Mouse (Mus musculus) liver, embryonic 15.5 days (tissue): ENCODE results near the gene Snf8. TPM values are rescaled to one million over a fixed set of nuclear protein-coding genes. Genes with fewer than 3 reads are reported as not detected.

Experiments used
- ATAC-seq: fragments of 200-750 bp; cut with Nextera tagmentation; 2 replicates; pipeline ENCODE4 v1.8.0; 2017; ENCODE audit warnings: moderate number of reproducible peaks, mild to moderate bottlenecking, moderate library complexity; ENCODE audit not compliant: insufficient read depth
- H3K27ac ChIP-seq: fragments of 300-500 bp; sonication (generic); replicated peaks from 2 replicates; pipeline ENCODE4 v1.5.1; 2015; ENCODE audit warnings: mild to moderate bottlenecking, inconsistent platforms
- H3K27me3 ChIP-seq: fragments of 300-500 bp; sonication (generic); 2 replicates; pipeline ENCODE4 v1.6.1; 2015; ENCODE audit warnings: mild to moderate bottlenecking, inconsistent platforms
- H3K36me3 ChIP-seq: fragments of 300-500 bp; sonication (generic); replicated peaks from 2 replicates; pipeline ENCODE4 v1.6.1; 2015; ENCODE audit warnings: moderate library complexity, mild to moderate bottlenecking, inconsistent platforms
- H3K4me1 ChIP-seq: fragments of 300-500 bp; sonication (generic); replicated peaks from 2 replicates; pipeline ENCODE4 v1.6.1; 2015; ENCODE audit warnings: inconsistent platforms
- H3K4me2 ChIP-seq: fragments of 300-500 bp; sonication (generic); 2 replicates; pipeline ENCODE4 v1.6.1; 2015; ENCODE audit warnings: moderate library complexity, mild to moderate bottlenecking, inconsistent platforms
- H3K4me3 ChIP-seq: fragments of 300-500 bp; sonication (generic); replicated peaks from 2 replicates; pipeline ENCODE4 v1.5.1; 2015; ENCODE audit warnings: mild to moderate bottlenecking, inconsistent platforms
- H3K9ac ChIP-seq: fragments of 300-500 bp; sonication (generic); 2 replicates; pipeline ENCODE4 v1.6.1; 2015; ENCODE audit warnings: moderate library complexity, mild to moderate bottlenecking, inconsistent platforms
- H3K9me3 ChIP-seq: fragments of 300-500 bp; sonication (generic); replicated peaks from 2 replicates; pipeline ENCODE4 v1.6.1; 2016; ENCODE audit warnings: inconsistent platforms
- WGBS: fragments of 180-500 bp; shearing (Covaris S2); methylation state at CpG from one replicate; pipeline ENCODE4 v1.1.7; 2015; ENCODE audit warnings: mixed read lengths; ENCODE audit not compliant: insufficient replicate concordance; 5-methylcytosine and 5-hydroxymethylcytosine counted together
- polyA plus RNA-seq: library from polyadenylated mRNA; unstranded; fragments of >200 nt; fragmentation: Nextera tagmentation; extraction: Ambion mirVana; gene quantifications from 2 replicates; pipeline ENCODE4 v1.2.1, GENCODE M21; 2015

The Snf8 gene
- polyA plus RNA-seq, 1 experiment from 2014 or later, result 64.2 TPM

- ATAC-seq, result no peak
Observed at GRCm38 (mm10) chr11:96047469-96048373, 13.0 kb downstream of the Snf8 start.

GRCm38 (mm10) chr11:96049939-96050338, 15.3 kb downstream of the Snf8 start:
- no peaks in the 10 kb centered on the region for H3K9me3 ChIP-seq
- H3K36me3 ChIP-seq, result peaks cover 97% of the 10 kb centered on the region
- H3K4me3 ChIP-seq, result no peak overlapping the region
- no peak for ATAC-seq
- H3K4me2 ChIP-seq, result no peak overlapping the region
- H3K27me3 ChIP-seq, result no peaks in the 10 kb centered on the region
- WGBS, result 63% methylated on average over 4 of the region's 4 CpGs
- no peak overlapping the region for H3K27ac ChIP-seq
- no peak overlapping the region for H3K9ac ChIP-seq
- peaks cover 9% of the 10 kb centered on the region; the same call in 1 of the 2 replicates for H3K4me1 ChIP-seq

More at GRCm38 (mm10) chr11:96047469-96048373, 13.0 kb downstream of the Snf8 start:
- peaks cover 94% of the 10 kb centered on the region for H3K36me3 ChIP-seq
- 76% methylated on average over 4 of the region's 4 CpGs for WGBS
- no peaks in the 10 kb centered on the region for H3K9me3 ChIP-seq
- peaks cover 9% of the 10 kb centered on the region; the same call in 1 of the 2 replicates for H3K4me1 ChIP-seq
- H3K27ac ChIP-seq, result no peak overlapping the region
- no peak overlapping the region for H3K9ac ChIP-seq
- H3K4me2 ChIP-seq, result no peak overlapping the region
- H3K4me3 ChIP-seq, result no peak overlapping the region
- H3K27me3 ChIP-seq, result no peaks in the 10 kb centered on the region

GRCm38 (mm10) chr11:96050854-96051253, 16.2 kb downstream of the Snf8 start:
- ATAC-seq, result no peak
- Histone ChIP-seq H3K36me3 (peaks cover 97% of the 10 kb centered on the region), H3K4me3 (no peak overlapping the region), H3K27me3 (no peaks in the 10 kb centered on the region), H3K9me3 (no peaks in the 10 kb centered on the region), H3K9ac (no peak overlapping the region), H3K27ac (no peak overlapping the region), H3K4me2 (no peak overlapping the region), H3K4me1 (peaks cover 9% of the 10 kb centered on the region; the same call in 1 of the 2 replicates)
- 90% methylated on average over 3 of the region's 3 CpGs for WGBS

- Histone ChIP-seq H3K27me3 (no peaks in the 10 kb centered on the region), H3K4me1 (peaks cover 11% of the 10 kb centered on the region), H3K4me3 (no peak overlapping the region), H3K4me2 (no peak overlapping the region), H3K9ac (no peak overlapping the region), H3K36me3 (peaks cover 90% of the 10 kb centered on the region), H3K27ac (no peak overlapping the region), H3K9me3 (no peaks in the 10 kb centered on the region)
- no peak for ATAC-seq
- whole genome bisulfite sequencing, result 78% methylated on average over 4 of the region's 4 CpGs
Observed at GRCm38 (mm10) chr11:96058309-96058708, 23.6 kb downstream of the Snf8 start.

GRCm38 (mm10) chr11:96064521-96065214, 30.0 kb downstream of the Snf8 start:
- under 1% methylated on average over 58 of the region's 64 CpGs for WGBS
- H3K9ac ChIP-seq, result peak overlapping the region; percentile 91

GRCm38 (mm10) chr11:96065215-96065911, 30.7 kb downstream of the Snf8 start, which contains the start of gene Ube2z:
TSS of gene Ube2z (minus strand) at chr11:96065388.
- Histone ChIP-seq H3K27ac (peak within 1 kb of the TSS; percentile 86), H3K36me3 (peaks cover 29% of the 10 kb centered on the region), H3K9ac (peak within 1 kb of the TSS; percentile 91), H3K4me3 (peak within 1 kb of the TSS; percentile 92), H3K4me1 (peaks cover 36% of the 10 kb centered on the region), H3K27me3 (no peaks in the 10 kb centered on the region), H3K4me2 (peak within 1 kb of the TSS; percentile 82), H3K9me3 (no peaks in the 10 kb centered on the region)
- ATAC-seq, result peak; percentile 99
- WGBS, result 5% methylated on average over 42 of the region's 50 CpGs

More at GRCm38 (mm10) chr11:96064521-96065214, 30.0 kb downstream of the Snf8 start:
- Histone ChIP-seq H3K4me1 (peaks cover 36% of the 10 kb centered on the region), H3K36me3 (peaks cover 29% of the 10 kb centered on the region), H3K4me2 (peak overlapping the region; percentile 82), H3K9me3 (no peaks in the 10 kb centered on the region), H3K4me3 (peak overlapping the region; percentile 92), H3K27me3 (no peaks in the 10 kb centered on the region), H3K27ac (peak overlapping the region; percentile 86)
- peak; percentile 81 for ATAC-seq

- H3K4me2 ChIP-seq, result no peak overlapping the region
- peaks cover 27% of the 10 kb centered on the region for H3K36me3 ChIP-seq
- WGBS, result 62% methylated on average over 5 of the region's 5 CpGs
- peaks cover 42% of the 10 kb centered on the region for H3K4me1 ChIP-seq
- no peak overlapping the region for H3K9ac ChIP-seq
- no peaks in the 10 kb centered on the region for H3K27me3 ChIP-seq
- no peak overlapping the region for H3K4me3 ChIP-seq
- no peak overlapping the region for H3K27ac ChIP-seq
- ATAC-seq, result no peak
- no peaks in the 10 kb centered on the region for H3K9me3 ChIP-seq
Observed at GRCm38 (mm10) chr11:96068231-96068630, 33.5 kb downstream of the Snf8 start.

GRCm38 (mm10) chr11:96070353-96070752, 35.7 kb downstream of the Snf8 start:
- H3K9ac ChIP-seq, result no peak overlapping the region
- 84% methylated on average over 7 of the region's 7 CpGs for WGBS
- H3K4me3 ChIP-seq, result no peak overlapping the region
- peaks cover 35% of the 10 kb centered on the region for H3K36me3 ChIP-seq
- no peaks in the 10 kb centered on the region for H3K27me3 ChIP-seq
- no peak for ATAC-seq
- peaks cover 48% of the 10 kb centered on the region for H3K4me1 ChIP-seq
- H3K27ac ChIP-seq, result no peak overlapping the region
- no peak overlapping the region for H3K4me2 ChIP-seq
- no peaks in the 10 kb centered on the region for H3K9me3 ChIP-seq

- Histone ChIP-seq H3K4me2 (no peak overlapping the region), H3K4me1 (peaks cover 42% of the 10 kb centered on the region), H3K9me3 (no peaks in the 10 kb centered on the region), H3K4me3 (no peak overlapping the region), H3K27me3 (no peaks in the 10 kb centered on the region), H3K36me3 (peaks cover 35% of the 10 kb centered on the region), H3K9ac (no peak overlapping the region), H3K27ac (no peak overlapping the region)
- ATAC-seq, result no peak
- WGBS, result 60% methylated on average over 1 of the region's 1 CpGs
Observed at GRCm38 (mm10) chr11:96071013-96071412, 36.3 kb downstream of the Snf8 start.

GRCm38 (mm10) chr11:96073295-96073993, 38.8 kb downstream of the Snf8 start:
- Histone ChIP-seq H3K36me3 (peaks cover 35% of the 10 kb centered on the region), H3K27me3 (no peaks in the 10 kb centered on the region), H3K9ac (no peak overlapping the region), H3K27ac (no peak overlapping the region), H3K4me1 (peaks cover 42% of the 10 kb centered on the region), H3K4me3 (peak overlapping the region; percentile 79), H3K4me2 (peak overlapping the region; percentile 95), H3K9me3 (no peaks in the 10 kb centered on the region)
- no peak for ATAC-seq
- WGBS, result 80% methylated on average over 9 of the region's 9 CpGs
